Mouse (Mus musculus): ENCODE data around the gene Acsf2. TPM values are rescaled to one million over a fixed set of nuclear protein-coding genes. Genes with fewer than 3 reads are reported as not detected.

The Acsf2 gene
- polyA plus RNA-seq, 1 experiment from 2014 or later = 2.1 TPM

- peak overlapping the region; percentile 98 for H3K4me3 ChIP-seq (ENCODE audit: low read depth, low read length)
- no peak for DNase-seq (ENCODE audit: low spot score)
- ATAC-seq = peak; percentile 43; the same call in 1 of the 2 replicates
- H3K27me3 ChIP-seq (replicated peaks; ENCODE audit: control insufficient read depth, insufficient read depth, low read length) = no peaks in the 10 kb centered on the region
- peak overlapping the region; percentile 55 for H3K27ac ChIP-seq (ENCODE audit: low read depth, low read length)
- under 1% methylated on average over 28 of the region's 28 CpGs for WGBS
- H3K9ac ChIP-seq (ENCODE audit: low read length) = peak overlapping the region; percentile 88
- H3K4me2 ChIP-seq (ENCODE audit: low read length) = peak overlapping the region; percentile 86
- peaks cover 30% of the 10 kb centered on the region for H3K36me3 ChIP-seq (ENCODE audit: control insufficient read depth, insufficient read depth, low read length)
- H3K9me3 ChIP-seq (replicated peaks; ENCODE audit: control insufficient read depth, low read length) = no peaks in the 10 kb centered on the region
- H3K4me1 ChIP-seq (ENCODE audit: control insufficient read depth, insufficient read depth, low read length) = peaks cover 5% of the 10 kb centered on the region
Measured at GRCm38 (mm10) chr11:94629884-94630198, 28.2 kb upstream of the Acsf2 start.

- peak; percentile 98 for ATAC-seq
- H3K9me3 ChIP-seq (replicated peaks; ENCODE audit: control insufficient read depth, low read length) = no peaks in the 10 kb centered on the region
- peak within 1 kb of the TSS; percentile 86 for H3K4me2 ChIP-seq (ENCODE audit: low read length)
- H3K36me3 ChIP-seq (ENCODE audit: control insufficient read depth, insufficient read depth, low read length) = peaks cover 25% of the 10 kb centered on the region
- H3K27ac ChIP-seq (ENCODE audit: low read depth, low read length) = peak within 1 kb of the TSS; percentile 55
- DNase-seq (ENCODE audit: low spot score) = peak; percentile 91
- H3K4me3 ChIP-seq (ENCODE audit: low read depth, low read length) = peak within 1 kb of the TSS; percentile 98
- no peaks in the 10 kb centered on the region for H3K27me3 ChIP-seq (replicated peaks; ENCODE audit: control insufficient read depth, insufficient read depth, low read length)
- peak within 1 kb of the TSS; percentile 88 for H3K9ac ChIP-seq (ENCODE audit: low read length)
- peaks cover 5% of the 10 kb centered on the region for H3K4me1 ChIP-seq (ENCODE audit: control insufficient read depth, insufficient read depth, low read length)
- 7% methylated on average over 40 of the region's 41 CpGs for WGBS
Measured at GRCm38 (mm10) chr11:94629199-94629883, 27.7 kb upstream of the Acsf2 start, which contains the start of gene Lrrc59. Lrrc59 (plus strand) TSS chr11:94629767.

- no peak overlapping the region for H3K9ac ChIP-seq (ENCODE audit: low read length)
- no peaks in the 10 kb centered on the region for H3K4me1 ChIP-seq (ENCODE audit: control insufficient read depth, insufficient read depth, low read length)
- no peak overlapping the region for H3K4me3 ChIP-seq (ENCODE audit: low read depth, low read length)
- DNase-seq (ENCODE audit: low spot score) (no peak), ATAC-seq (no peak)
- no peaks in the 10 kb centered on the region for H3K27me3 ChIP-seq (replicated peaks; ENCODE audit: control insufficient read depth, insufficient read depth, low read length)
- no peaks in the 10 kb centered on the region for H3K9me3 ChIP-seq (replicated peaks; ENCODE audit: control insufficient read depth, low read length)
- WGBS = 85% methylated on average over 2 of the region's 2 CpGs
- H3K4me2 ChIP-seq (ENCODE audit: low read length) = no peak overlapping the region
- no peak overlapping the region for H3K27ac ChIP-seq (ENCODE audit: low read depth, low read length)
- H3K36me3 ChIP-seq (ENCODE audit: control insufficient read depth, insufficient read depth, low read length) = no peaks in the 10 kb centered on the region
Measured at GRCm38 (mm10) chr11:94622162-94622561, 20.5 kb upstream of the Acsf2 start.

GRCm38 (mm10) chr11:94621458-94621852, 19.8 kb upstream of the Acsf2 start:
- no peaks in the 10 kb centered on the region for H3K27me3 ChIP-seq (replicated peaks; ENCODE audit: control insufficient read depth, insufficient read depth, low read length)
- DNase-seq (ENCODE audit: low spot score) (no peak), ATAC-seq (no peak)
- H3K9me3 ChIP-seq (replicated peaks; ENCODE audit: control insufficient read depth, low read length) = no peaks in the 10 kb centered on the region
- H3K36me3 ChIP-seq (ENCODE audit: control insufficient read depth, insufficient read depth, low read length) = no peaks in the 10 kb centered on the region
- no peak overlapping the region for H3K27ac ChIP-seq (ENCODE audit: low read depth, low read length)
- no peak overlapping the region for H3K9ac ChIP-seq (ENCODE audit: low read length)
- no peak overlapping the region for H3K4me3 ChIP-seq (ENCODE audit: low read depth, low read length)
- H3K4me1 ChIP-seq (ENCODE audit: control insufficient read depth, insufficient read depth, low read length) = no peaks in the 10 kb centered on the region
- H3K4me2 ChIP-seq (ENCODE audit: low read length) = no peak overlapping the region

GRCm38 (mm10) chr11:94620766-94621457, 19.2 kb upstream of the Acsf2 start:
- H3K4me1 ChIP-seq (ENCODE audit: control insufficient read depth, insufficient read depth, low read length) = no peaks in the 10 kb centered on the region
- H3K27me3 ChIP-seq (replicated peaks; ENCODE audit: control insufficient read depth, insufficient read depth, low read length) = no peaks in the 10 kb centered on the region
- no peak for ATAC-seq
- H3K9ac ChIP-seq (ENCODE audit: low read length) = no peak overlapping the region
- DNase-seq (ENCODE audit: low spot score) = no peak
- no peak overlapping the region for H3K4me3 ChIP-seq (ENCODE audit: low read depth, low read length)
- H3K27ac ChIP-seq (ENCODE audit: low read depth, low read length) = no peak overlapping the region
- no peak overlapping the region for H3K4me2 ChIP-seq (ENCODE audit: low read length)
- H3K9me3 ChIP-seq (replicated peaks; ENCODE audit: control insufficient read depth, low read length) = no peaks in the 10 kb centered on the region
- 43% methylated on average over 6 of the region's 6 CpGs for WGBS
- H3K36me3 ChIP-seq (ENCODE audit: control insufficient read depth, insufficient read depth, low read length) = no peaks in the 10 kb centered on the region

GRCm38 (mm10) chr11:94617646-94618045, 16.0 kb upstream of the Acsf2 start:
- 84% methylated on average over 2 of the region's 2 CpGs for WGBS
- H3K4me2 ChIP-seq (ENCODE audit: low read length) = no peak overlapping the region

GRCm38 (mm10) chr11:94615494-94615893, 13.8 kb upstream of the Acsf2 start:
- H3K9me3 ChIP-seq (replicated peaks; ENCODE audit: control insufficient read depth, low read length) = no peaks in the 10 kb centered on the region
- no peak overlapping the region for H3K27ac ChIP-seq (ENCODE audit: low read depth, low read length)
- H3K4me1 ChIP-seq (ENCODE audit: control insufficient read depth, insufficient read depth, low read length) = no peaks in the 10 kb centered on the region
- H3K36me3 ChIP-seq (ENCODE audit: control insufficient read depth, insufficient read depth, low read length) = no peaks in the 10 kb centered on the region
- H3K9ac ChIP-seq (ENCODE audit: low read length) = no peak overlapping the region
- whole genome bisulfite sequencing = 25% methylated on average over 4 of the region's 4 CpGs
- no peak for ATAC-seq
- H3K4me2 ChIP-seq (ENCODE audit: low read length) = no peak overlapping the region
- peak; percentile 24 for DNase-seq (ENCODE audit: low spot score)
- no peak overlapping the region for H3K4me3 ChIP-seq (ENCODE audit: low read depth, low read length)
- H3K27me3 ChIP-seq (replicated peaks; ENCODE audit: control insufficient read depth, insufficient read depth, low read length) = no peaks in the 10 kb centered on the region

More at GRCm38 (mm10) chr11:94617646-94618045, 16.0 kb upstream of the Acsf2 start:
- Histone ChIP-seq H3K4me1 (ENCODE audit: control insufficient read depth, insufficient read depth, low read length) (no peaks in the 10 kb centered on the region), H3K9me3 (replicated peaks; ENCODE audit: control insufficient read depth, low read length) (no peaks in the 10 kb centered on the region), H3K27me3 (replicated peaks; ENCODE audit: control insufficient read depth, insufficient read depth, low read length) (no peaks in the 10 kb centered on the region), H3K36me3 (ENCODE audit: control insufficient read depth, insufficient read depth, low read length) (no peaks in the 10 kb centered on the region), H3K4me3 (ENCODE audit: low read depth, low read length) (no peak overlapping the region), H3K27ac (ENCODE audit: low read depth, low read length) (no peak overlapping the region), H3K9ac (ENCODE audit: low read length) (no peak overlapping the region)
- ATAC-seq (no peak), DNase-seq (ENCODE audit: low spot score) (no peak)

GRCm38 (mm10) chr11:94614603-94615002, 12.9 kb upstream of the Acsf2 start:
- Histone ChIP-seq H3K9ac (ENCODE audit: low read length) (no peak overlapping the region), H3K4me1 (ENCODE audit: control insufficient read depth, insufficient read depth, low read length) (no peaks in the 10 kb centered on the region), H3K4me2 (ENCODE audit: low read length) (no peak overlapping the region), H3K27me3 (replicated peaks; ENCODE audit: control insufficient read depth, insufficient read depth, low read length) (no peaks in the 10 kb centered on the region), H3K36me3 (ENCODE audit: control insufficient read depth, insufficient read depth, low read length) (no peaks in the 10 kb centered on the region), H3K27ac (ENCODE audit: low read depth, low read length) (no peak overlapping the region), H3K4me3 (ENCODE audit: low read depth, low read length) (no peak overlapping the region), H3K9me3 (replicated peaks; ENCODE audit: control insufficient read depth, low read length) (no peaks in the 10 kb centered on the region)
- ATAC-seq (no peak), DNase-seq (ENCODE audit: low spot score) (no peak)
- WGBS = 87% methylated on average over 4 of the region's 4 CpGs
